Mouse (Mus musculus) liver, embryonic 13.5 days (tissue): ENCODE measurements around the gene Olfr1323. TPM values are rescaled to one million over a fixed set of nuclear protein-coding genes. Genes with fewer than 3 reads are reported as not detected.

Experiments
- ATAC-seq: fragments of 200-750 bp; cut with Nextera tagmentation; 2 replicates; pipeline ENCODE4 v1.8.0; 2017; ENCODE audit warnings: low read depth, mild to moderate bottlenecking, moderate number of reproducible peaks, moderate library complexity
- DNase-seq: peaks from one replicate; pipeline ENCODE4 v3.0.0; 2022
- H3K27ac ChIP-seq: fragments of 300-500 bp; sonication (generic); 2 replicates; pipeline ENCODE4 v1.5.1; 2015; ENCODE audit warnings: moderate library complexity, mild to moderate bottlenecking, inconsistent platforms
- H3K27me3 ChIP-seq: fragments of 300-500 bp; sonication (generic); 2 replicates; pipeline ENCODE4 v1.6.1; 2015; ENCODE audit warnings: mild to moderate bottlenecking, inconsistent platforms
- H3K36me3 ChIP-seq: fragments of 300-500 bp; sonication (generic); 2 replicates; pipeline ENCODE4 v1.6.1; 2015; ENCODE audit warnings: mild to moderate bottlenecking, inconsistent platforms
- H3K4me1 ChIP-seq: fragments of 300-500 bp; sonication (generic); replicated peaks from 2 replicates; pipeline ENCODE4 v1.6.1; 2015; ENCODE audit warnings: inconsistent platforms
- H3K4me2 ChIP-seq: fragments of 300-500 bp; sonication (generic); 2 replicates; pipeline ENCODE4 v1.6.1; 2015; ENCODE audit warnings: inconsistent platforms, mild to moderate bottlenecking, moderate library complexity
- H3K4me3 ChIP-seq: fragments of 300-500 bp; sonication (generic); replicated peaks from 2 replicates; pipeline ENCODE4 v1.5.1; 2015; ENCODE audit warnings: mild to moderate bottlenecking, inconsistent platforms
- H3K9ac ChIP-seq: fragments of 300-500 bp; sonication (generic); 2 replicates; pipeline ENCODE4 v1.6.1; 2015; ENCODE audit warnings: mild to moderate bottlenecking, inconsistent platforms
- H3K9me3 ChIP-seq: fragments of 300-500 bp; sonication (generic); replicated peaks from 2 replicates; pipeline ENCODE4 v1.6.1; 2016; ENCODE audit warnings: inconsistent platforms
- WGBS: fragments of 180-500 bp; shearing (Covaris S2); methylation state at CpG from one replicate; pipeline ENCODE4 v1.1.7; 2015; ENCODE audit not compliant: insufficient replicate concordance; 5-methylcytosine and 5-hydroxymethylcytosine counted together
- polyA plus RNA-seq: library from polyadenylated mRNA; unstranded; fragments of >200 nt; fragmentation: Nextera tagmentation; extraction: Ambion mirVana; gene quantifications from 2 replicates; pipeline ENCODE4 v1.2.1, GENCODE M21; 2015

Gene Olfr1323
- not detected in 2 replicates for polyA plus RNA-seq

DNA sequence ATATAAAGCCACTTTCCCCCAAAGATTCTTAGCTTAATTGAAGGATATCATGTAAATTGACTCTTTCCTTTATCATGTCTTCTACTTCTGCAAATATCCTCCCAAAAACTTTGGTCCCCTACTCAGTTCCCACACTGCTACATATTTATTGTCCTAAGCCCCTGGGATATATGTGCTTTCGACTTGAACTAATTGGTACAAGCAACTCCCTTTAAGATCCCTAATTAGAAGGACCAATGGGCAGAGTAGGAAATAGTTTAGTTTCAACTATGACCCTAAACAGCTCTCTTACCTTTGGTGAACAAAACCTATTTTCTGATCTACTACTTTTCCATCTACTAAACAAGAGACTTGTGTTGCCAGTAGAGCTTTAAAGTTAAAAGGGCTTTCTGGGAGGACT lies at the start of gene Olfr1323:
Gene Olfr1323 (minus strand): TSS at position 101 of the 400 bp plus-strand sequence.
- Histone ChIP-seq H3K36me3 (no peaks in the 10 kb centered on the region), H3K4me1 (no peaks in the 10 kb centered on the region), H3K9ac (no peak within 1 kb of the TSS), H3K27ac (no peak within 1 kb of the TSS), H3K27me3 (no peaks in the 10 kb centered on the region), H3K4me2 (no peak within 1 kb of the TSS), H3K9me3 (no peaks in the 10 kb centered on the region), H3K4me3 (no peak within 1 kb of the TSS)
- DNase-seq, result no peak
- ATAC-seq, result no peak
- WGBS, result 62% methylated on average over 1 of the region's 1 CpGs

DNA sequence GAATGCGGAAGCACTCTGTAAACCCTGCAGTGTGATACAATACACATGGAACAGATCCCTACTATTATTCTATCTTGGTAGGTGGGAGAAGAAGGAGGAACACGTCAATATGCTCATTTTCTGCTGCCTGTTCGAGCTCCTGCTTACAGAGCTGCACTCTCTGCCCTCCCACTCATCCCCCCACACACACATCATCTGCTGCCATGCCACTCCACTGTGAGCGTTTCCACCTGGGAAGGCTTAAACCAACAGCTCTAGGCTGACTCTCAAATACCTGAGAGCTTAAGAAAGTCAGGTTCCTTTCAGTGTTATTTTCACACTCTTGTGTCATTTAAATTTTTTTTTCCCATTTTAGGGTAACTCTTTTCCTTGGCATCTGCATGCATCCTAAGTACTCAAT lies 6.9 kb downstream of the Olfr1323 start:
- ATAC-seq, result no peak
- Histone ChIP-seq H3K9me3 (no peaks in the 10 kb centered on the region), H3K9ac (no peak overlapping the region), H3K4me2 (no peak overlapping the region), H3K27me3 (no peaks in the 10 kb centered on the region), H3K27ac (no peak overlapping the region), H3K36me3 (no peaks in the 10 kb centered on the region), H3K4me1 (no peaks in the 10 kb centered on the region), H3K4me3 (no peak overlapping the region)
- WGBS, result 48% methylated on average over 4 of the region's 4 CpGs
- DNase-seq, result no peak

Other genes with a start within 250 kb of the Olfr1323 start
- 39.8 and 48.9 TPM in 2 replicates for gene Igsf1, start 221.6 kb downstream of the Olfr1323 start, polyA plus RNA-seq
- not detected in 2 replicates for gene Olfr1322, start 127.9 kb downstream of the Olfr1323 start, polyA plus RNA-seq